Mouse (Mus musculus) MEL (cell line): ENCODE results near the gene Ramp3. TPM values are rescaled to one million over a fixed set of nuclear protein-coding genes. Genes with fewer than 3 reads are reported as not detected.

Experiments used
- DNase-seq: peaks from one replicate; pipeline ENCODE4 v3.0.0; 2011; ENCODE audit warnings: low read depth, low spot score
- H3K27ac ChIP-seq: 2 replicates; pipeline ENCODE4 v1.5.1; 2012; ENCODE audit warnings: low read depth, mild to moderate bottlenecking, control low read depth, low read length, moderate library complexity; ENCODE audit not compliant: control insufficient read depth
- H3K27me3 ChIP-seq, 2 experiments: fragments of 150-350 bp in 1 of 2; sonication (generic) in 1 of 2; 2 replicates each; pipeline ENCODE4 v1.6.1; 2012; ENCODE audit warnings: low read length in 2 of 2, mild to moderate bottlenecking in 2 of 2, improper control_type of control experiment in 1 of 2, moderate library complexity in 1 of 2; ENCODE audit not compliant: insufficient read depth in 2 of 2, control insufficient read depth in 1 of 2
- H3K36me3 ChIP-seq, 2 experiments: 2 replicates each; pipeline ENCODE4 v1.6.1; 2012 to 2014; ENCODE audit warnings: low read length in 2 of 2, improper control_type of control experiment in 1 of 2, inconsistent platforms in 1 of 2, mild to moderate bottlenecking in 1 of 2; ENCODE audit not compliant: insufficient read depth in 2 of 2, control insufficient read depth in 1 of 2
- H3K4me1 ChIP-seq, 2 experiments: fragments of 150-350 bp in 1 of 2; sonication (generic) in 1 of 2; 2 replicates each; pipeline ENCODE4 v1.6.1; 2012; ENCODE audit warnings: low read length in 2 of 2, improper control_type of control experiment in 1 of 2, mild to moderate bottlenecking in 1 of 2; ENCODE audit not compliant: insufficient read depth in 2 of 2, control insufficient read depth in 1 of 2
- H3K4me3 ChIP-seq, 2 experiments: fragments of 150-350 bp in 1 of 2; sonication (generic) in 1 of 2; 2 replicates each; pipeline ENCODE4 v1.5.1; 2012; ENCODE audit warnings: low read depth in 2 of 2, low read length in 2 of 2, mild to moderate bottlenecking in 2 of 2, moderate library complexity in 2 of 2, control low read depth in 1 of 2, improper control_type of control experiment in 1 of 2; ENCODE audit not compliant: control insufficient read depth in 1 of 2, insufficient read depth in 1 of 2
- H3K79me2 ChIP-seq: 2 replicates; pipeline ENCODE4 v1.6.1; 2012; ENCODE audit warnings: mild to moderate bottlenecking, low read length, moderate library complexity; ENCODE audit not compliant: control insufficient read depth, poor library complexity, insufficient read depth
- H3K9ac ChIP-seq: 2 replicates; pipeline ENCODE4 v1.6.1; 2012; ENCODE audit warnings: low read depth, mild to moderate bottlenecking, control low read depth, low read length, moderate library complexity; ENCODE audit not compliant: control insufficient read depth, poor library complexity, severe bottlenecking
- H3K9me3 ChIP-seq: fragments of 150-350 bp; sonication (generic); replicated peaks from 2 replicates; pipeline ENCODE4 v1.6.1; 2012; ENCODE audit warnings: mild to moderate bottlenecking, low read length, improper control_type of control experiment, moderate library complexity; ENCODE audit not compliant: insufficient read depth
- BHLHE40 ChIP-seq: IDR thresholded peaks from 2 replicates; pipeline ENCODE4 v1.6.1; 2012; ENCODE audit warnings: low read depth, mild to moderate bottlenecking, inconsistent platforms, low read length, improper control_type of control experiment, borderline replicate concordance
- CHD1 ChIP-seq: IDR thresholded peaks from 2 replicates; pipeline ENCODE4 v1.6.1; 2012; ENCODE audit warnings: low read depth, mild to moderate bottlenecking, inconsistent platforms, low read length, improper control_type of control experiment
- CHD2 ChIP-seq: IDR thresholded peaks from 2 replicates; pipeline ENCODE4 v1.6.1; 2011; ENCODE audit warnings: low read length, improper control_type of control experiment
- CTCF ChIP-seq, 3 experiments: IDR thresholded peaks in 2 of 3; conservative IDR thresholded peaks in 1 of 3; 2 replicates each; pipeline ENCODE4 v1.5.1; 2011 to 2012; ENCODE audit warnings: low read length in 3 of 3, low read depth in 2 of 3, mild to moderate bottlenecking in 2 of 3, improper control_type of control experiment in 1 of 3, inconsistent platforms in 1 of 3, mixed read lengths in 1 of 3, moderate library complexity in 1 of 3; ENCODE audit not compliant: control insufficient read depth in 1 of 3, insufficient read depth in 1 of 3, poor library complexity in 1 of 3, severe bottlenecking in 1 of 3
- ELF1 ChIP-seq: IDR thresholded peaks from 2 replicates; pipeline ENCODE4 v1.6.1; 2014; ENCODE audit warnings: low read depth, mild to moderate bottlenecking, inconsistent platforms, low read length, improper control_type of control experiment, moderate library complexity
- ETS1 ChIP-seq: IDR thresholded peaks from 2 replicates; pipeline ENCODE4 v1.6.1; 2012; ENCODE audit warnings: low read depth, mild to moderate bottlenecking, inconsistent platforms, low read length, improper control_type of control experiment, moderate library complexity
- GABPA ChIP-seq: IDR thresholded peaks from 2 replicates; pipeline ENCODE4 v1.6.1; 2012; ENCODE audit warnings: low read depth, mild to moderate bottlenecking, inconsistent platforms, low read length, improper control_type of control experiment, moderate library complexity
- GATA1 ChIP-seq: IDR thresholded peaks from 2 replicates; pipeline ENCODE4 v1.6.1; 2011; ENCODE audit warnings: low read depth, low read length, improper control_type of control experiment
- MAFK ChIP-seq: IDR thresholded peaks from 2 replicates; pipeline ENCODE4 v1.6.1; 2011; ENCODE audit warnings: low read depth, mild to moderate bottlenecking, low read length, improper control_type of control experiment, borderline replicate concordance
- MAX ChIP-seq: IDR thresholded peaks from 2 replicates; pipeline ENCODE4 v1.6.1; 2011; ENCODE audit warnings: low read length, improper control_type of control experiment
- MAZ ChIP-seq: IDR thresholded peaks from 2 replicates; pipeline ENCODE4 v1.6.1; 2012; ENCODE audit warnings: low read depth, mild to moderate bottlenecking, inconsistent platforms, low read length, improper control_type of control experiment
- MEF2A ChIP-seq: IDR thresholded peaks from 2 replicates; pipeline ENCODE4 v1.6.1; 2014; ENCODE audit warnings: low read depth, mild to moderate bottlenecking, inconsistent platforms, low read length, improper control_type of control experiment; ENCODE audit not compliant: poor library complexity, insufficient replicate concordance, severe bottlenecking; ENCODE audit errors: extremely low read depth
- MXI1 ChIP-seq: IDR thresholded peaks from 2 replicates; pipeline ENCODE4 v1.6.1; 2011; ENCODE audit warnings: mild to moderate bottlenecking, low read depth, low read length, improper control_type of control experiment
- MYC ChIP-seq: IDR thresholded peaks from 2 replicates; pipeline ENCODE4 v1.6.1; 2011; ENCODE audit warnings: low read depth, mild to moderate bottlenecking, low read length, improper control_type of control experiment, moderate library complexity
- RAD21 ChIP-seq: IDR thresholded peaks from 2 replicates; pipeline ENCODE4 v1.6.1; 2011; ENCODE audit warnings: mild to moderate bottlenecking, low read depth, low read length, improper control_type of control experiment
- RCOR1 ChIP-seq: IDR thresholded peaks from 2 replicates; pipeline ENCODE4 v1.6.1; 2012; ENCODE audit warnings: low read depth, mild to moderate bottlenecking, inconsistent platforms, low read length, improper control_type of control experiment
- TAL1 ChIP-seq: IDR thresholded peaks from 2 replicates; pipeline ENCODE4 v1.6.1; 2012; ENCODE audit warnings: mild to moderate bottlenecking, inconsistent platforms, low read length, moderate library complexity, mixed read lengths
- UBTF ChIP-seq: IDR thresholded peaks from 2 replicates; pipeline ENCODE4 v1.6.1; 2012; ENCODE audit warnings: low read depth, mild to moderate bottlenecking, inconsistent platforms, low read length, improper control_type of control experiment, moderate library complexity, borderline replicate concordance; ENCODE audit not compliant: insufficient read depth
- USF2 ChIP-seq, 2 experiments: IDR thresholded peaks; 2 replicates each; pipeline ENCODE4 v1.6.1; 2011 to 2012; ENCODE audit warnings: improper control_type of control experiment in 2 of 2, low read length in 2 of 2, borderline replicate concordance in 1 of 2, inconsistent platforms in 1 of 2, low read depth in 1 of 2, mild to moderate bottlenecking in 1 of 2; ENCODE audit not compliant: insufficient read depth in 1 of 2
- ZC3H11A ChIP-seq: IDR thresholded peaks from 2 replicates; pipeline ENCODE4 v1.6.1; 2012; ENCODE audit warnings: low read depth, mild to moderate bottlenecking, inconsistent platforms, low read length, improper control_type of control experiment
- polyA plus RNA-seq, 2 experiments: library from polyadenylated mRNA; stranded (reverse) in 1 of 2; unstranded in 1 of 2; fragments of >175 nt in 1 of 2; fragments of >200 nt in 1 of 2; gene quantifications; 2 replicates each; pipeline versions ENCODE4 v1.2.1 to v1.2.4; 2012; ENCODE audit warnings: low replicate concordance in 2 of 2, low read depth in 1 of 2; ENCODE audit not compliant: insufficient read length in 2 of 2, insufficient read depth in 1 of 2, missing spikeins in 1 of 2
- total RNA-seq: library from RNA; depleted of rRNA; stranded (reverse); fragments of 300-350 nt; gene quantifications from 2 replicates; pipeline ENCODE4 v1.2.3, GENCODE M21; 2012

Ramp3 gene
- total and polyA plus RNA-seq, 3 experiments, result not detected

GRCm38 (mm10) chr11:6704851-6705250, 46.5 kb downstream of the Ramp3 start:
- no peaks in the 10 kb centered on the region for H3K27me3 ChIP-seq
- H3K79me2 ChIP-seq, result no peaks in the 10 kb centered on the region
- H3K9me3 ChIP-seq, result no peaks in the 10 kb centered on the region
- TF ChIP-seq MAZ (no peak), TAL1 (no peak), MAFK (no peak), CHD2 (no peak), RAD21 (no peak), ETS1 (no peak), GATA1 (no peak), ELF1 (no peak), GABPA (no peak), MYC (no peak), ZC3H11A (no peak), MXI1 (no peak), MAX (no peak), RCOR1 (no peak), USF2 (IDR thresholded peaks at IDR 0.05; ENCODE audit: borderline replicate concordance in 1 of 2, insufficient read depth in 1 of 2, low read depth in 1 of 2, low read length in 2 of 2) (no peak), BHLHE40 (no peak)
- no peak overlapping the region for H3K27ac ChIP-seq
- no peaks in the 10 kb centered on the region for H3K36me3 ChIP-seq
- no peaks in the 10 kb centered on the region for H3K4me1 ChIP-seq
- no peak overlapping the region for H3K9ac ChIP-seq
- no peak overlapping the region for H3K4me3 ChIP-seq
- DNase-seq, result no peak

DNA sequence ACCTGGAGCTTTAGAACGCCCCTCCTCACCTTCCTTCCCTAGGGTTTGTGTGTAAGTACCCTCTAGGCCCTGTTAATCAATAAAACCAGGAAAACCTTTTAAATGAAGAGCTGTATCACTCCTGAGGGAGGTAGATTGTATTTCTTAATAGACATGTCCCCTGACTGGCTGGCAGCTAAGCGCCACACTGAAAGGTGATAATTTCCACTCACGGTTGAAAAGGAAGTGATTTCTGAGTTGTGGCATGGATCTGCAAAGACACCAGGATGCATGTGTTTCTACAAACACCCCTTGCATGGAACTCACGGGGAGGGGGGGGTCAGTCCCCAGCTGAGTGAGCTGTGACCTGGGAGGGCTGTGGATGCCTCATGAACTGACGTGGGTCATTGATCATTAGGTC, 47.2 kb downstream of the Ramp3 start:
- H3K27me3 ChIP-seq, result no peaks in the 10 kb centered on the region
- no peak overlapping the region for H3K27ac ChIP-seq
- H3K9me3 ChIP-seq, result no peaks in the 10 kb centered on the region
- TF ChIP-seq BHLHE40, result no peak
- TF ChIP-seq TAL1, result no peak
- TF ChIP-seq UBTF, result no peak
- TF ChIP-seq USF2 (IDR thresholded peaks at IDR 0.05; ENCODE audit: borderline replicate concordance in 1 of 2, insufficient read depth in 1 of 2, low read depth in 1 of 2, low read length in 2 of 2), result no peak
- TF ChIP-seq CHD1, result no peak
- TF ChIP-seq CTCF (IDR thresholded peaks at IDR 0.05 in 2 of 3, conservative IDR thresholded peaks at IDR 0.05 in 1 of 3; ENCODE audit: control insufficient read depth in 1 of 3, insufficient read depth in 1 of 3, low read depth in 2 of 3, low read length in 3 of 3, poor library complexity in 1 of 3, severe bottlenecking in 1 of 3), result no peak
- TF ChIP-seq ETS1, result no peak
- TF ChIP-seq CHD2, result no peak
- TF ChIP-seq MEF2A, result no peak
- TF ChIP-seq ZC3H11A, result no peak
- TF ChIP-seq, all 39 proteins: peak for 0
- Histone ChIP-seq H3K9ac (no peak overlapping the region), H3K36me3 (no peaks in the 10 kb centered on the region), H3K79me2 (no peaks in the 10 kb centered on the region), H3K4me3 (no peak overlapping the region), H3K4me1 (no peaks in the 10 kb centered on the region)
- no peak for DNase-seq
